Mouse (Mus musculus): Measurements from ENCODE around the gene D5Ertd579e. TPM values are rescaled to one million over a fixed set of nuclear protein-coding genes. Genes with fewer than 3 reads are reported as not detected.

The D5Ertd579e gene
- polyA plus RNA-seq, 1 experiment: 45.9 TPM

DNA sequence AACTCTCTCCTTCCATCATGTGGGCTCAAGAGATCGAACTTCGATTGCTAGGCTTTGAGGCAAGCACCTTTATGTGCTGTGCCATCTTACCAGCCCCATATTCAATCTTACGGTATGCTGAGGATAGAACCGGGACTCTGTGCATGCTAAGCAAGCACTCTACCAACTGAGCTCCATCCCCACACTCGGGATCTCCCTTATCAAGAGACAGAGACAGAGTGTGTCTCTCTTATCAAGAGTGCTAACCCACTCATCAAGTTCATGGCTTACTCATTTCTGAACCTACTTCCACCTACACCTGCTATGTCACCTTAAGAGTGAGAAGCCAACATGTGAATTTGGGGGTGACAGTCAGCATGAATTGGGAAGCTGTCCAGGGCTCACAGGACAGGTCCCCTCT lies 24.4 kb upstream of the D5Ertd579e start:
- no peak for DNase-seq (ENCODE audit: low read depth)

- DNase-seq (ENCODE audit: low read depth): no peak
Measured at GRCm38 (mm10) chr5:36719601-36720000, 23.8 kb upstream of the D5Ertd579e start.

GRCm38 (mm10) chr5:36719135-36719534 lies 23.3 kb upstream of the D5Ertd579e start:
- DNase-seq (ENCODE audit: low read depth): no peak

DNA sequence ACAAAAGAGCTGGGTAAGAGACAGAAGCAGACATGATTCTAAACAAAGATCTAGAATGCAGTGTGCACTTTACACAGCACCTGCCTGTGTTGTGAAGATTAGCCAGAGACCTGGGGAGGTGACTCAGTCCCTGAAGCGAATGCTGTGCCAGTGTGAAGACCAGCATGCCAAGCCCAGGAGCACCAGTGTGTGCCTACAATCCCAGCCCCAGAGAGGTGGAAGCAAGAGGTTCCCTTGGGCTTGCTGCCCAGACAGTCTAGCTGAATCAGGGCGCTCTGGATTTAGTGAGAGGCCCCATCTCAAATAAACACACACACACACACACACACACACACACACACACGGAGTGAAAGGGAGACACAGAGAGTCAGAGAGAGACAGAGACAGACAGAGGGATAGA lies 22.1 kb upstream of the D5Ertd579e start:
- no peak for DNase-seq (ENCODE audit: low read depth)

DNA sequence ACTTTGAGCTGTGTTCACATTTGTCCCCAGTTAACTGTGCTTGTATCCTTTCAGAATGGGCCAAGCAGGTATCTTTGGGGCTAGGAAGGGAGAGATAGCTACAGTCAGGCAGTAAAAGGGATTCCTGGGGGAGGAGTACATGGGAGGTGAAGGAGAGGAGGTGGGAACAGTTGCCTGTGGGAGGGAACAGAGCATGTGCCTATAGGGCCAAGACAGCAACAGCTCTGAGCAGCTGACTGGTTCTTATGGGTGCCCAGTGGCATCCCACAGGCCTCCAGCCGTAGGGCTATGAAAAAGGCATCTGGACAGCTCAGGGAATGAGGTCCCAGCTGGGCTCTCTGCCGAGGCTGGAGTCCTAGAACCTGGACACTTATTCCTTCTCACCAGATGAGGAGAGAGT lies 21.0 kb upstream of the D5Ertd579e start:
- DNase-seq (ENCODE audit: low read depth): no peak

GRCm38 (mm10) chr5:36714832-36715231 lies 19.0 kb upstream of the D5Ertd579e start:
- no peak for DNase-seq (ENCODE audit: low read depth)

DNA sequence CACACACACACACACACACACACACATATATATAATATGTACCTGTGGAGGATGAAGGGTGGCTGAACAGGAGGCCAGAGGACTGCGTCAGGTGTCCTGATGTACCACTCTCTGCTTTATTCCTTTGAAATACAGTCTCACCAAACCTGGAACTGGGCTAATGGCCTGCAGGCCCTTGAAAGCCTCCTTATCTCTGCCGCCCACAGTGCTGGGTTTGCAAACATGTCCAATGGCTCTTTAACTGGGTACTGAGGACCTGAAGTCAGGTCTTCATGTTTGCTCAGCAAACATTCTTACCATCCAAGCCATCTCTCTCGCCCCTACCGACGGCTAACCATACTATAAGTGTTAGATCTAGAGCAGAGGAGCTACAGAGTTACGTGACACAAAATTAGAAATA lies 17.9 kb upstream of the D5Ertd579e start:
- DNase-seq (ENCODE audit: low read depth): no peak

GRCm38 (mm10) chr5:36712553-36713534 lies 17.0 kb upstream of the D5Ertd579e start:
- peak; percentile 72 for DNase-seq (ENCODE audit: low read depth)

DNA sequence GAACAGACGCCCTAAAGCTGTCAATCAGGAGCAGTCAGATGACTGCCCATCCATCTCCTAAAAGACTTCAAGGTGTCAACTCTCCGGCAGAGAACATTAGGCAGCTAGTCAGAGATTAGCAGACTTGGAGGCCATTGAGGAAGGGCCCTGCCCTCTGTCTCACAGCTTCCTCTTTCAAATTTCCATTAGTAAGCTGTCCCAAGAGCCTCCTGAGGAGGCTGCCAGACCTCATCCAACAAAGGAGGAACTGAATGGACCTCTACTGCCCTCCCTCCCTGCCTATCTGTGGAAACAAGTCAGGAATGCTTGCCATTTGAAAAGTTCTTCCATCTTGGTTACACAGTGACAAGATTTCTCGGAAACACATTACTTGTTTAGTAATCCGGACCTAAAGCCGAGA lies 16.0 kb upstream of the D5Ertd579e start:
- DNase-seq (ENCODE audit: low read depth): no peak

DNA sequence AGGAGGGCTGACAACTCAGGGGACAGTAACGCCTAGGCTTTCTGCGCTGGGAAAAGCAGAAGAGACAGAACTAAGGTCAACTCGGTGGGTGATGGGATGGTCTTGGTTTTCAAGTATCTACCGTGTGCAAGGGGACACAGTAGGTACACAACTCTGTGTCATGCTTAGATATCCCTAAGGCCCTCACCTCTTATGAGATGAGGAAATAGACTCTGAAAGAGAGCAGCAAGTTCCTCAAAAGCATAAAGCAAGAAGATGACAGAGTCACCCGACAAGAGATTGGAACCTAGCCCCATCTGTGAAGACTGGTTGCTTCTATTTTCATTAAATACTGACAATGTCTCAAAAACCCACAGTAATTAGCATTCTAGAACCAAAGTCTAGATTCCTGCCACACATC lies 10.0 kb upstream of the D5Ertd579e start:
- DNase-seq (ENCODE audit: low read depth): no peak

DNA sequence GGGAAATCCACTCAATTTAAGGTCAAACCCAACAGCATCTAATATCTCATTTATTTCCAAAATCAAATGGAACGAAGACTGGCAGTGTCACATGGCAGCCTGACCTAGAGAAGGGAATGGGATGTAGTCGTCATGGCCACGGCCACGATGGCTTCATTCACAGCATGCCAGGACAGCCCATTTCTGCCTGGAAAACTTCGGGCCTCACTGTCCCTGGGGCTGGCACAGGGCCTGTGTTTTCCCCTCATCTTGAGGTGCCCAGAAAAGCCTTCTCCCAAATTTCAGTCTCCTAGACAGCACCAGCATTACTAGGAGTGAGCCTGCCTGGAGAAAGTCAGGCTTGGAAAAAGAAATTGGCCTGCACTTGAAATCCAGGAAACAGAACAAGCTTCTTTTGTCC lies 9.6 kb upstream of the D5Ertd579e start:
- DNase-seq (ENCODE audit: low read depth): no peak

- no peak for DNase-seq (ENCODE audit: low read depth)
Measured at GRCm38 (mm10) chr5:36704684-36705083, 8.9 kb upstream of the D5Ertd579e start.

- no peak for DNase-seq (ENCODE audit: low read depth)
Measured at GRCm38 (mm10) chr5:36700939-36701620, 5.3 kb upstream of the D5Ertd579e start.

DNA sequence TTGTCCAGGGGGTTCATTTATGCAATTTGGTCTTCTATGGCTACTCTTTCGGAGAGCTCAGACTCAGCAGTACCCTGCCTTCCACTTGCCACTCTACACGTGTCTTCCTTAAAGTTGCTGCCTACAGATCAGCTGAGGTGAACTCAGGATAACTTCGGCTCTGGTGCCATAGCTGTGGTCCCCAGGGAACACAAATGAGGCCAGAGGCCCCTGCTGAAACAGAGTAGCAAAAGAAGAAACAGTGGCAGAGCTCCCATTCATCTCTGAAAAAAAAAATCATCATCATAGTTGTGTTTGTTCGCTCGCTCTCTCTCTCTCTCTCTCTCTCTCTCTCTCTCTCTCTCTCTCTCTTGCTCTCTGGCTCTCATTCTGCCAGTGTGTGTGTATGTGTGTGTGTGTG lies 2.9 kb upstream of the D5Ertd579e start:
- no peak for DNase-seq (ENCODE audit: low read depth)

- no peak for DNase-seq (ENCODE audit: low read depth)
Measured at GRCm38 (mm10) chr5:36698067-36698670, 2.3 kb upstream of the D5Ertd579e start.

DNA sequence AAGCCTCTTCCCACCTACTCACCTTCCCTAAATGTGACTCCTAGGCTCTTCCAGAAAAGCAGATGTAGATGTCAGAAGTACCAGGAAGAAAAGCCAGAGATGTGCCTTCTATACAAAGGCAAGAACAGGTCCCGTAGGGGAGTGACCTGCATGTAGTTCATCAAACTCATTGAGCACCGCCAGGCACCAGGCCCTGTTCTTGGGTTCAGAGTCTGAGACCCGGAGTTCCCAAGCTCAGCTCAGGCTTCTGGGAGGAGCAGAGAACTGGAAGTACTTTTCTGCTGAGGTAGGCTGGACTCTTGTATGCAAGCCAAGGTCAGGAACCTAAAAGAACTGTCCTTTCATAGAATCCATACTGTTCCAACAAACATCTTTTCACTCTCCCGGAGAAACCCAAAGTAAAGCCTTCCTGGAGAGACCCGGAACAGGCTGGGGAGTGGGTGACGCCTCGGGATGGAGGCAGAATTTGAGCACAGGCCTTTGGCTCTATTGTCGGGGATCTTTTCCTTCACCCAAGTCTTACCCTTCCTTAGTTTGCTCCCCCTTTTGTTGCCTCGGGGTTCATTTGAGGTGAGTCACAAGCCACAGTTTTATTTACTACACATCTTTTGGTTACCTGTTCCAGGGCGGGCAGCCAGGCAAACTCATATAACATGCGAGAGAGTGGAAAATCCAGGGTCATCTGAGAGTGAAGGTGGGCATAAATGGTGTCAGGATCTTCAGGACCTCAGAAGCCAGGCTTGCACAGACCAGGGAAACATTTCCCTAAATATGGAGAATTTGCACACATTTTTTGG lies 878 bp upstream of the D5Ertd579e start:
- no peak for DNase-seq (ENCODE audit: low read depth)

DNA sequence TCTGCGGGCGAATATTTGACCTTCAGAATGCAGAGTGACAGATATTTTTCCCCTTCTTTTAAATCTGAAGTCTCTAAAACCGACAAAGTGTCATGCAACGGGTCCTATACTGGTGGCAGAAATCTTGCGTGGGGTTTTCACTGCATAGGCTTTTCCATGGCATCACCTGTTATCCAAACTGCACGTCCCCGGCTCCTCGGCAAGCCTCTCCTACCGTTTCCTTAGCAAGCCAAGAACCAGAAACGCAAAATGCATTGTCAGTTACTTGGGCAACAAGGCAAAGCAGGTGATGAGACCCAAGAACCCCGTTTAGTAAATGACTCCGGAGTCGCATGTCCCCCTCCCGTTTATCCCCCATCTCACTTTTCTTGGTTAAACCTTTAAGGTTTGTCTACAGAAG lies 819 bp downstream of the D5Ertd579e start:
- DNase-seq (ENCODE audit: low read depth): no peak

GRCm38 (mm10) chr5:36693651-36694050 lies 2.2 kb downstream of the D5Ertd579e start:
- DNase-seq (ENCODE audit: low read depth): no peak

DNA sequence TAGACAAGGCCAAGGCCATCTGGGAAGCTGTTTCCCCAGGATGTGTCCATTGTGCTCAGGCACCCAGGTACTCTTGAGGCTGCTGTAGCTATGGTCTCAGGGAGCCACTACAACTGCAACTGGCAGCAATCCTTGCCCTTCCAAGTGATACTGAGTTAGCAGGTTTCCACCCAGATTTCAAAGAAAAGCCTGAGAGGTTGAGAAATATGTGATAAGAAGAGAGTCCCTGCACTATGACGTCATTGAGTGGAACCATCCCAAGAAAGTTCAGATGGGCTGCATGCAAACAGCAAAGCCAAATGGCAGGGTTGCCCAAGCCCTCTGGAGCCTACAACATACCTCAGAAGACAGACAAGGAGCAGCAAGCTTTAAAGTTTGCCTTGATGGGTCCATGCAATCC lies 4.4 kb downstream of the D5Ertd579e start:
- no peak for DNase-seq (ENCODE audit: low read depth)

DNA sequence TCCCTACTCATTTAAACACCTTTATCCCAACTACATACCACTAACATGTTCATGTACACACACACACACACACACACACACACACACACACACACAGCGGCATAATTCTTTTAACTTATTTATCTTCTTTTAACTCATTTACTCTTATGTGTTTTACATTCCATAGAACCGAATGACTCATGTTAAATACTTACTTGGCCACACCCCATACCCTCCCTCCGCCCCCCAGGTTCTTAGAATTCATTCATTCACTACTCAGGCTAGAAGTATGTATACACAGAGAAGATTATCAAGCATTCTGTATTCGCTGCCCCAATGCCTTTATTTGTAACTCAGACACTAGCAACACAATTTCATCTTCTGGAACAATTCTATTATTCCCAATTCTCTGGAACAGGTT lies 10.7 kb downstream of the D5Ertd579e start:
- DNase-seq (ENCODE audit: low read depth): no peak

DNA sequence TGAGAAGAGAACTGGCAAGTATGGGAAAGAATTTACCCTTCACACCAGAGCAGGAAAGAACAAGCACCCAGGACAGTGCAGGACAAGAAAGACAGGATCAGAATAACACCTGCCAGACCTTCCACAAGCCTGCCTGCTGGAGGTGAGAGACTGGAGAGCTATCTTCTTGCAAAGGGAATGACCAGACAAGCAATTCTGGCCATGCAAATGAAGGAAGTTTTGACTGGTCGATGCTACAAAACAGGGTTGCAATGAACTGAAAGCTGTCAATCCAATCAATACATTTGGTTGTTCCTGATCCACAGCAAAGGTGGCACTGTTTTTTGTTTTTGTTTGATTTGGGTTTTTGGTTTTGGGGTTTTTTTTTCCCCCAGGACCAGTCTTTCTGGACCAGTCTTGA lies 12.2 kb downstream of the D5Ertd579e start:
- no peak for DNase-seq (ENCODE audit: low read depth)

DNA sequence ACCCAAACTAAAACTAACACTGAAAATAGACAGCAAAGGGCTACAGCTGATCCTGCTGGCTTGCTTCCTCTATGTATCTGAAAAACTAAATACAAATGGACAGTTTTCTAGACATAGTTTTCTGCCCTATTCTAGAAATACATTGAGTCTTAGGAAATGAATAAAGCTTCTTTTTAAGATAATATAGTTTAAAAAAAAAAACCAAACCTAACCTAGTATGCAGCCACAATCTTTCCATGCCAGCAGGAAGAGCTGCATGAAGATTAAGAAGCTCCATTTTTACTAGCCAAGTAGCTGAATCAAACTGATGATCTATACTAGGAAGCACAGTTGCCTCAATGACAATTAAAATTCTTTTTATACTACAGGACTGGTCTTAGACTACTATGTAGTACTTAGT lies 14.6 kb downstream of the D5Ertd579e start:
- DNase-seq (ENCODE audit: low read depth): no peak
